Mouse (Mus musculus): ENCODE results near the gene Fgl2. TPM values are rescaled to one million over a fixed set of nuclear protein-coding genes. Genes with fewer than 3 reads are reported as not detected.

Gene Fgl2
- polyA plus RNA-seq (2012; rRNA removed), result 29.7 and 30.1 TPM in 2 replicates

GRCm38 (mm10) chr5:21372493-21373179, at the start of gene Fgl2:
TSS of gene Fgl2 (plus strand) at chr5:21372642.

GRCm38 (mm10) chr5:21424614-21425602, 52.5 kb downstream of the Fgl2 start, which contains the start of the genes Ccdc146 and Fam185a:
TSS of gene Ccdc146 (minus strand) at chr5:21424677.
TSS of gene Fam185a (plus strand) at chr5:21424958.

Other genes starting within 250 kb of the Fgl2 start
- 0.77 and 0.91 TPM in 2 replicates for gene Gsap, start 186.4 kb upstream of the Fgl2 start, polyA plus RNA-seq (2012; rRNA removed)
- gene Ccdc146, start 52.0 kb downstream of the Fgl2 start, polyA plus RNA-seq (2012; rRNA removed), result 0.09 TPM in 1 of 2 replicates, not detected in the other
- 1.9 and 3.5 TPM in 2 replicates for gene Fam185a, start 52.3 kb downstream of the Fgl2 start, polyA plus RNA-seq (2012; rRNA removed)
- 3.1 and 3.2 TPM in 2 replicates for gene Lrrc17, start 170.9 kb downstream of the Fgl2 start, polyA plus RNA-seq (2012; rRNA removed)

Measured in colon, adult 2 months (tissue).